Mouse (Mus musculus) ovary, postnatal 36 days (tissue): ENCODE measurements around the gene Lamtor5.
A peak's percentile ranks its signal among the peaks of the same experiment; 100 is the strongest.
"Not testable (repeated sequence)": the region's sequence is repeated elsewhere in the genome, so short reads cannot be mapped to it uniquely, and the experiment has no call there.

ENCODE experiments used
- DNase-seq: peaks from one replicate; pipeline ENCODE4 v3.0.0; 2022; ENCODE audit warnings: low spot score, mixed read lengths

Lamtor5 gene

GRCm38 (mm10) chr3:107272433-107272832 is 6.2 kb upstream of the Lamtor5 start:
- DNase-seq, result no peak

GRCm38 (mm10) chr3:107273820-107274219 is 4.8 kb upstream of the Lamtor5 start:
- peak; percentile 51 for DNase-seq

GRCm38 (mm10) chr3:107275351-107275750 is 3.3 kb upstream of the Lamtor5 start:
- no peak for DNase-seq

- DNase-seq, result no peak
These were observed 2.7 kb upstream of the Lamtor5 start for GRCm38 (mm10) chr3:107275996-107276395.

- no peak for DNase-seq
These were observed 2.0 kb upstream of the Lamtor5 start for GRCm38 (mm10) chr3:107276626-107277025.

GRCm38 (mm10) chr3:107286123-107286522 is 7.5 kb downstream of the Lamtor5 start:
- DNase-seq, result no peak

GRCm38 (mm10) chr3:107287346-107287745 is 8.7 kb downstream of the Lamtor5 start:
- DNase-seq, result no peak

GRCm38 (mm10) chr3:107290764-107291381 is 12.2 kb downstream of the Lamtor5 start, which contains the start of gene Slc16a4:
Gene Slc16a4 (plus strand): TSS chr3:107291230.
- peak; percentile 23 for DNase-seq

GRCm38 (mm10) chr3:107295672-107296360 is 17.2 kb downstream of the Lamtor5 start:
- peak; percentile 6 for DNase-seq

GRCm38 (mm10) chr3:107296917-107297316 is 18.3 kb downstream of the Lamtor5 start:
- not testable (repeated sequence) for DNase-seq

GRCm38 (mm10) chr3:107317338-107317737 is 38.7 kb downstream of the Lamtor5 start:
- DNase-seq, result no peak

- no peak for DNase-seq
These were observed 42.5 kb downstream of the Lamtor5 start for GRCm38 (mm10) chr3:107321141-107321540.

- DNase-seq, result no peak
These were observed 43.1 kb downstream of the Lamtor5 start for GRCm38 (mm10) chr3:107321776-107322175.

GRCm38 (mm10) chr3:107326442-107326841 is 47.8 kb downstream of the Lamtor5 start:
- DNase-seq, result no peak

- DNase-seq, result no peak
These were observed 52.1 kb downstream of the Lamtor5 start for GRCm38 (mm10) chr3:107330503-107331424.

GRCm38 (mm10) chr3:107331746-107332126 is 53.1 kb downstream of the Lamtor5 start:
- no peak for DNase-seq

- DNase-seq, result peak; percentile 57
These were observed 53.7 kb downstream of the Lamtor5 start for GRCm38 (mm10) chr3:107332127-107332959.

GRCm38 (mm10) chr3:107332960-107333380 is 54.3 kb downstream of the Lamtor5 start:
- DNase-seq, result peak; percentile 92
